ENCODE assay signal across 8 mouse cellular contexts in the genomic region with DNA sequence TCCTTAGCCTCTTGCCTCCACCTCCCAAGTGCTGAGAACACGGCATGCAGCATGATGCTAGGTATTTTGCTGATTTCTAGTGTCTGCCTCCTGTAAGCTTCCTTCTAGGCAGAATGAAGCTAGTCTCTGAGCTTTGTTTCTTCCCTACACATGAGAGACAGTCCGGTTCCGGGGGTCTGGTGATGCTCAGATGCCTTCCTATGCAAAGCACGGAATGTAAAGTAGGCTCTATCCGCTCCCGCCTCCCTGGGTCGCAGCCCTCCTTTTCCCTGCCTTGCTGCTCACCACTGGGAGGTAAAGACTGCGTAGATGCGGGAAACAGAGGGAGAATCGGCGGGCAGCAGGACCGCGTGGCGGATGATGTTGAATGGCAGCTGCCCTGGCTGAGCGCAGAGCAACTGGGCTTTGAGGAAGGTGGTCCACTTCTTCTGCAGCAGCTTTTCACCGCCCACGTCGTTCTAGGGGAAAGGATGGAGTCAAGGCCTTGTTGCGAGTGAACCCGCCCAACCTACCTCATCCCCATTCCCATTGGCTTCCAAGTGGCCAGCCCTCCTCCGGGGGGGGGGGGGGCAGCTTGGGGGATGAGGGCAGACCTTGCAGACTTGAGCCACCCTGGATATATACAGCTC. TPM values are rescaled to one million over a fixed set of nuclear protein-coding genes. Genes with fewer than 3 reads are reported as not detected.
DNase-seq lines count a peak whose midpoint lies in the region; ATAC-seq and TF ChIP-seq lines count a peak whose summit lies in the region.

No protein-coding gene starts in this region.

- 3% methylated on average over 21 of the region's 21 CpGs for WGBS in embryonic facial prominence, embryonic 12.5 days
- 4% methylated on average over 20 of the region's 21 CpGs for WGBS in hindbrain, embryonic 11.5 days
- 4% methylated on average over 21 of the region's 21 CpGs for WGBS in midbrain, embryonic 14.5 days

- peak; percentile 79 for ATAC-seq in embryonic facial prominence, embryonic 12.5 days (ENCODE audit: insufficient number of reproducible peaks, insufficient read depth, low FRiP score, low TSS enrichment)
- ATAC-seq in hindbrain, embryonic 11.5 days (ENCODE audit: low FRiP score) = peak; percentile 43; the same call in 1 of the 2 replicates
- peak; percentile 34; the same call in 1 of the 2 replicates for ATAC-seq in midbrain, embryonic 14.5 days (ENCODE audit: low FRiP score, low TSS enrichment)
- no peak for ATAC-seq in megakaryocyte, adult 5-6 weeks (ENCODE audit: poor library complexity, severe bottlenecking)

- TF ChIP-seq CTCF in ES-Bruce4 (IDR thresholded peaks at IDR 0.05; ENCODE audit: low read depth, low read length) = no peak

- no peak for TF ChIP-seq POLR2A in ES-Bruce4 (IDR thresholded peaks at IDR 0.05; ENCODE audit: insufficient read depth, low read length)

- H3K9me3 ChIP-seq in ES-Bruce4 (replicated peaks; ENCODE audit: control insufficient read depth, insufficient read depth, low read length, poor library complexity, severe bottlenecking) = no peaks in the 10 kb centered on the region
- no peaks in the 10 kb centered on the region for H3K9me3 ChIP-seq in embryonic facial prominence, embryonic 12.5 days
- no peaks in the 10 kb centered on the region for H3K9me3 ChIP-seq in hindbrain, embryonic 11.5 days (ENCODE audit: control insufficient read depth, low read length)
- no peaks in the 10 kb centered on the region for H3K9me3 ChIP-seq in midbrain, embryonic 14.5 days (ENCODE audit: control insufficient read depth, low read length)

- TF ChIP-seq EP300 in ES-Bruce4 (IDR thresholded peaks at IDR 0.05; ENCODE audit: insufficient read depth, low read depth, low read length) = no peak

- no peak overlapping the region for H3K27ac ChIP-seq in ES-Bruce4 (ENCODE audit: insufficient read depth, low read length)
- 0 out of 2 replicates have a peak overlapping the region, but pooled peaks have one; percentile 67 for H3K27ac ChIP-seq in embryonic facial prominence, embryonic 12.5 days
- no peak overlapping the region for H3K27ac ChIP-seq in hindbrain, embryonic 11.5 days (ENCODE audit: low read depth, low read length)
- no peak overlapping the region for H3K27ac ChIP-seq in midbrain, embryonic 14.5 days (replicated peaks; ENCODE audit: low read depth, low read length)

- DNase-seq in R1 (ENCODE audit: low read depth, low spot score) = peak; percentile 55
- peak; percentile 56 for DNase-seq in hindbrain, embryonic 11.5 days (ENCODE audit: low spot score)
- DNase-seq in midbrain, embryonic 14.5 days = peak; percentile 51
- DNase-seq in frontal cortex, postnatal 10 days (ENCODE audit: low spot score in 2 of 2) = no peak
- DNase-seq in thymus, adult 18-20 months = no peak

- H3K4me2 ChIP-seq in embryonic facial prominence, embryonic 12.5 days (replicated peaks) = peak overlapping the region; percentile 50
- H3K4me2 ChIP-seq in hindbrain, embryonic 11.5 days (replicated peaks; ENCODE audit: low read depth, low read length) = peak overlapping the region; percentile 39
- H3K4me2 ChIP-seq in midbrain, embryonic 14.5 days (ENCODE audit: low read length) = peak overlapping the region; percentile 41

- no peaks in the 10 kb centered on the region for H3K36me3 ChIP-seq in ES-Bruce4 (ENCODE audit: control insufficient read depth, insufficient read depth, low read length, poor library complexity, severe bottlenecking)
- H3K36me3 ChIP-seq in embryonic facial prominence, embryonic 12.5 days = no peaks in the 10 kb centered on the region
- no peaks in the 10 kb centered on the region for H3K36me3 ChIP-seq in hindbrain, embryonic 11.5 days (ENCODE audit: control insufficient read depth, insufficient read depth, low read length)
- peaks cover 83% of the 10 kb centered on the region for H3K36me3 ChIP-seq in midbrain, embryonic 14.5 days (ENCODE audit: control insufficient read depth, insufficient read depth, low read length)

- peak overlapping the region; percentile 72 for H3K4me3 ChIP-seq in ES-Bruce4 (ENCODE audit: low read depth, low read length)
- peak overlapping the region; percentile 29 for H3K4me3 ChIP-seq in embryonic facial prominence, embryonic 12.5 days
- peak overlapping the region; percentile 17 for H3K4me3 ChIP-seq in hindbrain, embryonic 11.5 days (ENCODE audit: low read depth, low read length)
- 0 out of 2 replicates have a peak overlapping the region, but pooled peaks have one; percentile 10 for H3K4me3 ChIP-seq in midbrain, embryonic 14.5 days (replicated peaks; ENCODE audit: low read depth, low read length)

- H3K27me3 ChIP-seq in ES-Bruce4 (ENCODE audit: control insufficient read depth, insufficient read depth, low read length, poor library complexity, severe bottlenecking) = no peaks in the 10 kb centered on the region
- H3K27me3 ChIP-seq in embryonic facial prominence, embryonic 12.5 days = no peaks in the 10 kb centered on the region
- H3K27me3 ChIP-seq in hindbrain, embryonic 11.5 days (ENCODE audit: control insufficient read depth, insufficient read depth, low read length) = peaks cover 2% of the 10 kb centered on the region; the same call in 1 of the 2 replicates
- H3K27me3 ChIP-seq in midbrain, embryonic 14.5 days (ENCODE audit: control insufficient read depth, insufficient read depth, low read length) = no peaks in the 10 kb centered on the region

- H3K4me1 ChIP-seq in ES-Bruce4 (ENCODE audit: control insufficient read depth, insufficient read depth, low read length) = no peaks in the 10 kb centered on the region
- H3K4me1 ChIP-seq in embryonic facial prominence, embryonic 12.5 days = peaks cover 12% of the 10 kb centered on the region
- H3K4me1 ChIP-seq in hindbrain, embryonic 11.5 days (replicated peaks; ENCODE audit: control insufficient read depth, insufficient read depth, low read length) = no peaks in the 10 kb centered on the region
- no peaks in the 10 kb centered on the region for H3K4me1 ChIP-seq in midbrain, embryonic 14.5 days (ENCODE audit: control insufficient read depth, insufficient read depth, low read length)

- H3K9ac ChIP-seq in ES-Bruce4 (ENCODE audit: low read depth, poor library complexity, severe bottlenecking) = no peak overlapping the region
- peak overlapping the region; percentile 54 for H3K9ac ChIP-seq in embryonic facial prominence, embryonic 12.5 days
- peak overlapping the region; percentile 52 for H3K9ac ChIP-seq in hindbrain, embryonic 11.5 days (ENCODE audit: low read depth, low read length)
- H3K9ac ChIP-seq in midbrain, embryonic 14.5 days (replicated peaks; ENCODE audit: low read length) = peak overlapping the region; percentile 37; the same call in 1 of the 2 replicates

RNA-seq across cellular contexts. Expression of gene Sema4a, which starts 11.5 kb away (rescaled TPM):
- 2.3 and 4.0 TPM in 2 replicates for polyA plus RNA-seq in ES-Bruce4 (2011; ENCODE audit: insufficient read depth, insufficient read length, low read depth, missing spikeins)
- 7.5 and 9.0 TPM in 2 replicates for polyA plus RNA-seq in embryonic facial prominence, embryonic 12.5 days (2016; fragmentation: Nextera tagmentation; extraction: Ambion mirVana)
- 5.7 and 7.8 TPM in 2 replicates for polyA plus RNA-seq in hindbrain, embryonic 11.5 days (2014; fragmentation: Nextera tagmentation; extraction: Ambion mirVana)
- polyA plus RNA-seq in midbrain, embryonic 14.5 days (2014; fragmentation: Nextera tagmentation; extraction: Ambion mirVana) = 28.8 and 32.1 TPM in 2 replicates
- 171 and 181 TPM in 2 replicates for total RNA-seq in megakaryocyte, adult 5-6 weeks (2015)
- 164 and 167 TPM in 2 replicates for total RNA-seq in megakaryocyte, adult 5-6 weeks (2017)

RNA-seq across cellular contexts. Expression of gene Slc25a44, which starts 24.6 kb away (rescaled TPM):
- 13.5 and 14.7 TPM in 2 replicates for polyA plus RNA-seq in ES-Bruce4 (2011; ENCODE audit: insufficient read depth, insufficient read length, low read depth, missing spikeins)
- 17.0 and 17.3 TPM in 2 replicates for polyA plus RNA-seq in embryonic facial prominence, embryonic 12.5 days (2016; fragmentation: Nextera tagmentation; extraction: Ambion mirVana)
- 22.1 and 23.7 TPM in 2 replicates for polyA plus RNA-seq in hindbrain, embryonic 11.5 days (2014; fragmentation: Nextera tagmentation; extraction: Ambion mirVana)
- polyA plus RNA-seq in midbrain, embryonic 14.5 days (2014; fragmentation: Nextera tagmentation; extraction: Ambion mirVana) = 34.1 and 38.0 TPM in 2 replicates
- total RNA-seq in megakaryocyte, adult 5-6 weeks (2015) = 11.4 and 11.6 TPM in 2 replicates
- total RNA-seq in megakaryocyte, adult 5-6 weeks (2017) = 17.4 and 18.7 TPM in 2 replicates

RNA-seq across cellular contexts. Expression of gene Pmf1, which starts 39.4 kb away (rescaled TPM):
- polyA plus RNA-seq in ES-Bruce4 (2011; ENCODE audit: insufficient read depth, insufficient read length, low read depth, missing spikeins) = 88.6 and 102 TPM in 2 replicates
- polyA plus RNA-seq in embryonic facial prominence, embryonic 12.5 days (2016; fragmentation: Nextera tagmentation; extraction: Ambion mirVana) = 130 and 133 TPM in 2 replicates
- polyA plus RNA-seq in hindbrain, embryonic 11.5 days (2014; fragmentation: Nextera tagmentation; extraction: Ambion mirVana) = 108 and 109 TPM in 2 replicates
- polyA plus RNA-seq in midbrain, embryonic 14.5 days (2014; fragmentation: Nextera tagmentation; extraction: Ambion mirVana) = 24.9 and 28.3 TPM in 2 replicates
- total RNA-seq in megakaryocyte, adult 5-6 weeks (2015) = 115 and 131 TPM in 2 replicates
- 78.5 and 81.9 TPM in 2 replicates for total RNA-seq in megakaryocyte, adult 5-6 weeks (2017)

Comparison
In these comparisons a context has a peak if more than half of its experiments do, and no peak if none do; other contexts are left out.
1. H3K4me3 ChIP-seq: peak in every context shown above with its lines; median percentile 72 in ES-Bruce4; 29 in embryonic facial prominence, embryonic 12.5 days; 17 in hindbrain, embryonic 11.5 days; 10 in midbrain, embryonic 14.5 days.
2. DNase-seq: peak in R1 (single experiment), hindbrain, embryonic 11.5 days (single experiment) and midbrain, embryonic 14.5 days (single experiment); none in frontal cortex, postnatal 10 days (0 of 2) and thymus, adult 18-20 months (0 of 2).
3. Peak in every context shown above with its lines, with median percentiles within 50 percentile points of each other: H3K4me2 ChIP-seq.